Mouse (Mus musculus): ENCODE measurements at regions not wholly inside any gene's neighbourhood (a gene's known extent, or its start where the extent isn't known, plus 50 kb on each side); places are given as distances from the start of the nearest gene placed in this dataset.

GRCm38 (mm10) chr13:107835756-107836385, 208.4 kb upstream of the Smim15 start:
- no peak for DNase-seq (ENCODE audit: low spot score in 2 of 2)

- no peak for DNase-seq (ENCODE audit: low spot score in 2 of 2)
Measured at GRCm38 (mm10) chr13:107831997-107832396, 212.2 kb upstream of the Smim15 start.

- peak; percentile 74 to 90 for DNase-seq (ENCODE audit: low spot score in 2 of 2)
Measured at GRCm38 (mm10) chr13:107831221-107831681, 213.0 kb upstream of the Smim15 start.

- DNase-seq (ENCODE audit: low spot score in 2 of 2): no peak
Measured at GRCm38 (mm10) chr13:107830281-107830680, 214.0 kb upstream of the Smim15 start.

GRCm38 (mm10) chr13:107829861-107830260, 214.4 kb upstream of the Smim15 start:
- DNase-seq (ENCODE audit: low spot score in 2 of 2): no peak

- DNase-seq (ENCODE audit: low spot score in 2 of 2): no peak
Measured at GRCm38 (mm10) chr13:107825636-107826035, 218.6 kb upstream of the Smim15 start.

- no peak for DNase-seq (ENCODE audit: low spot score in 2 of 2)
Measured at GRCm38 (mm10) chr13:107823342-107823741, 220.9 kb upstream of the Smim15 start.

GRCm38 (mm10) chr13:107822198-107822597, 222.0 kb upstream of the Smim15 start:
- DNase-seq (ENCODE audit: low spot score in 2 of 2): no peak

- DNase-seq (ENCODE audit: low spot score in 2 of 2): peak in 1 of 2 experiments; percentile 28
Measured at GRCm38 (mm10) chr13:107813562-107814161, 230.6 kb upstream of the Smim15 start.

- peak in 1 of 2 experiments; percentile 55 for DNase-seq (ENCODE audit: low spot score in 2 of 2)
Measured at GRCm38 (mm10) chr13:107812014-107812413, 232.2 kb upstream of the Smim15 start.

GRCm38 (mm10) chr13:107810802-107811192, 233.4 kb upstream of the Smim15 start:
- no peak for DNase-seq (ENCODE audit: low spot score in 2 of 2)

GRCm38 (mm10) chr13:107810060-107810801, 234.0 kb upstream of the Smim15 start:
- no peak for DNase-seq (ENCODE audit: low spot score in 2 of 2)

GRCm38 (mm10) chr13:107808961-107809360, 235.3 kb upstream of the Smim15 start:
- no peak for DNase-seq (ENCODE audit: low spot score in 2 of 2)

GRCm38 (mm10) chr13:107804418-107804817, 239.8 kb upstream of the Smim15 start:
- no peak for DNase-seq (ENCODE audit: low spot score in 2 of 2)

GRCm38 (mm10) chr13:107799199-107799945, 244.9 kb upstream of the Smim15 start:
- DNase-seq (ENCODE audit: low spot score in 2 of 2): no peak

GRCm38 (mm10) chr13:107798144-107798543, 246.1 kb upstream of the Smim15 start:
- DNase-seq (ENCODE audit: low spot score in 2 of 2): no peak

- no peak for DNase-seq (ENCODE audit: low spot score in 2 of 2)
Measured at GRCm38 (mm10) chr13:107795516-107795915, 248.7 kb upstream of the Smim15 start.

GRCm38 (mm10) chr13:107791770-107792169, 252.5 kb upstream of the Smim15 start:
- DNase-seq (ENCODE audit: low spot score in 2 of 2): no peak

GRCm38 (mm10) chr13:107784971-107785370, 259.3 kb upstream of the Smim15 start:
- DNase-seq (ENCODE audit: low spot score in 2 of 2): no peak

GRCm38 (mm10) chr13:107781741-107782140, 262.5 kb upstream of the Smim15 start:
- DNase-seq (ENCODE audit: low spot score in 2 of 2): no peak

- DNase-seq (ENCODE audit: low spot score in 2 of 2): no peak
Measured at GRCm38 (mm10) chr13:107781221-107781620, 263.0 kb upstream of the Smim15 start.

- DNase-seq (ENCODE audit: low spot score in 2 of 2): no peak
Measured at GRCm38 (mm10) chr13:107779591-107779990, 264.7 kb upstream of the Smim15 start.
